Mouse (Mus musculus) stomach, embryonic 14.5 days (tissue): ENCODE data around the gene Rasgrp4. TPM values are rescaled to one million over a fixed set of nuclear protein-coding genes. Genes with fewer than 3 reads are reported as not detected.
A peak's percentile ranks its signal among the peaks of the same experiment; 100 is the strongest.
"Not testable (repeated sequence)": the region's sequence is repeated elsewhere in the genome, so short reads cannot be mapped to it uniquely, and the experiment has no call there.

Experiments
- ATAC-seq: fragments of 200-750 bp; cut with Nextera tagmentation; 2 replicates; pipeline ENCODE4 v1.8.0; 2017; ENCODE audit warnings: low read depth, moderate TSS enrichment; ENCODE audit not compliant: insufficient number of reproducible peaks, insufficient read depth, low FRiP score
- H3K27ac ChIP-seq: fragments of 300-500 bp; sonication (generic); 2 replicates; pipeline ENCODE4 v1.5.1; 2014; ENCODE audit warnings: mild to moderate bottlenecking, low read length, moderate library complexity, mixed read lengths
- H3K27me3 ChIP-seq: fragments of 300-500 bp; sonication (generic); 2 replicates; pipeline ENCODE4 v1.6.1; 2014; ENCODE audit warnings: low read length, control low read depth, mixed read lengths; ENCODE audit not compliant: control insufficient read depth, insufficient read depth
- H3K36me3 ChIP-seq: fragments of 300-500 bp; sonication (generic); 2 replicates; pipeline ENCODE4 v1.6.1; 2014; ENCODE audit warnings: mild to moderate bottlenecking, control low read depth, low read length, moderate library complexity, mixed read lengths; ENCODE audit not compliant: control insufficient read depth, insufficient read depth
- H3K4me1 ChIP-seq: fragments of 300-500 bp; sonication (generic); 2 replicates; pipeline ENCODE4 v1.6.1; 2014; ENCODE audit warnings: low read length, control low read depth, mixed read lengths; ENCODE audit not compliant: control insufficient read depth, insufficient read depth
- H3K4me2 ChIP-seq: fragments of 300-500 bp; sonication (generic); replicated peaks from 2 replicates; pipeline ENCODE4 v1.6.1; 2014; ENCODE audit warnings: low read depth, low read length, control low read depth
- H3K4me3 ChIP-seq: fragments of 300-500 bp; sonication (generic); 2 replicates; pipeline ENCODE4 v1.5.1; 2014; ENCODE audit warnings: low read depth, low read length, control low read depth
- H3K9ac ChIP-seq: fragments of 300-500 bp; sonication (generic); replicated peaks from 2 replicates; pipeline ENCODE4 v1.6.1; 2014; ENCODE audit warnings: low read depth, mild to moderate bottlenecking, control low read depth, low read length, moderate library complexity, mixed read lengths
- H3K9me3 ChIP-seq: fragments of 300-500 bp; sonication (generic); 2 replicates; pipeline ENCODE4 v1.6.1; 2016; ENCODE audit warnings: low read depth, low read length, control low read depth; ENCODE audit not compliant: control insufficient read depth
- WGBS: fragments of 180-500 bp; shearing (Covaris S2); extraction: QIAGEN DNeasy Blood & Tissue Kit; methylation state at CpG from one replicate; pipeline ENCODE4 v1.1.7; 2014; 5-methylcytosine and 5-hydroxymethylcytosine counted together
- polyA plus RNA-seq: library from polyadenylated mRNA; unstranded; fragments of >200 nt; fragmentation: Nextera tagmentation; extraction: Ambion mirVana; gene quantifications from 2 replicates; pipeline ENCODE4 v1.2.1, GENCODE M21; 2014

Rasgrp4 gene
- polyA plus RNA-seq, 1 experiment from 2014 or later: 0.51 TPM

GRCm38 (mm10) chr7:29179323-29179722 is 44.7 kb downstream of the Rasgrp4 start:
- Histone ChIP-seq H3K27me3 (no peaks in the 10 kb centered on the region), H3K36me3 (peaks cover 27% of the 10 kb centered on the region), H3K4me3 (peak overlapping the region; percentile 91), H3K4me2 (peak overlapping the region; percentile 91), H3K9me3 (no peaks in the 10 kb centered on the region), H3K4me1 (peaks cover 10% of the 10 kb centered on the region), H3K9ac (peak overlapping the region; percentile 78; the same call in 1 of the 2 replicates), H3K27ac (no peak overlapping the region)
- no peak for ATAC-seq
- WGBS: 31% methylated on average over 7 of the region's 7 CpGs

GRCm38 (mm10) chr7:29180077-29180853 is 45.6 kb downstream of the Rasgrp4 start, which contains the start of gene Psmd8:
Gene Psmd8, minus strand, starts transcription at chr7:29180701.
- peak within 1 kb of the TSS; percentile 78 for H3K9ac ChIP-seq
- WGBS: under 1% methylated on average over 62 of the region's 62 CpGs
- peak within 1 kb of the TSS; percentile 70; the same call in 1 of the 2 replicates for H3K27ac ChIP-seq
- H3K4me1 ChIP-seq: peaks cover 10% of the 10 kb centered on the region
- ATAC-seq: peak; percentile 95
- H3K9me3 ChIP-seq: no peaks in the 10 kb centered on the region
- peak within 1 kb of the TSS; percentile 91 for H3K4me2 ChIP-seq
- peak within 1 kb of the TSS; percentile 91 for H3K4me3 ChIP-seq
- H3K27me3 ChIP-seq: no peaks in the 10 kb centered on the region
- peaks cover 17% of the 10 kb centered on the region for H3K36me3 ChIP-seq

DNA sequence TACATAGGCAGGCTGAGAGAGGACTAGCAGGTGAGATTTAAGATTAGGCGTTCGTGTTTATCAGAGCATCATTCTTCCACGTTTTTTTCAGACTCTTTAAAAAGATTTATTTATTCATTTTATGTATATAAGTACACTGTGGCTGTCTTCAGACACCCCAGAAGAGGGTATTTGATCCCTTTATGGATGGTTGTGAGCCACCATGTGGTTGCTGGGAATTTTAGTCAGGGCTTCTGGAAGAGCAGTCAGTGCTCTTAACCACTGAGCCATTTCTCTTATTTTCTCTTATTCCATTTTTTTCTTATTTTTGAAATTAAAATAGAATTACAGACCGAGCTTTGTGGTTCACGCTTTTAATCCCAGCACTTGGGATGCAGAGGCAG is 46.2 kb downstream of the Rasgrp4 start:
- H3K27ac ChIP-seq: no peak overlapping the region; the same call in 1 of the 2 replicates
- no peak overlapping the region for H3K9ac ChIP-seq
- no peaks in the 10 kb centered on the region for H3K27me3 ChIP-seq
- no peak for ATAC-seq
- H3K36me3 ChIP-seq: peaks cover 11% of the 10 kb centered on the region
- no peaks in the 10 kb centered on the region for H3K9me3 ChIP-seq
- WGBS: 41% methylated on average over 5 of the region's 5 CpGs
- H3K4me2 ChIP-seq: peak overlapping the region; percentile 31
- peaks cover 10% of the 10 kb centered on the region for H3K4me1 ChIP-seq
- peak overlapping the region; percentile 91 for H3K4me3 ChIP-seq

- not testable (repeated sequence) for ATAC-seq
Observed at GRCm38 (mm10) chr7:29181323-29181722, 46.7 kb downstream of the Rasgrp4 start.

DNA sequence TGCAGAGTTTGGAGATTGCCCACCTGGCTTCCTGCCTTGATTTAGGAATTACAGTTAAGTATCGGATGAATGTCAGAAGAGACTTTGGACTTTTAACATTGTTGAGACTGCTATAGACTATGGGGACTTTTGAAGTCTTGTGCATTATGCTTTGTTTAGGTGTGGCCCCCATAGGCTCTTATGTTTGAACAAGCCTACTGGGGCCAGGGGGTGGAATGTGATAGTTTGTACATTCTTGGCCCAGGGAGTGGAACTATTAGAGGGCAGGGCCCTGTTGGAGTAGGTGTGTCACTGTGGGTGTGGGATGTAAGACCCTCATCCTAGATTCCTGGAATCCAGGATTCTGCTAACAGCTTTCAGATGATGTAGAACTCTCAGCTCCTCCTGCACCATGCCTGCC is 59.6 kb downstream of the Rasgrp4 start:
- not testable (repeated sequence) for H3K27ac ChIP-seq, H3K4me3 ChIP-seq, H3K9ac ChIP-seq, H3K9me3 ChIP-seq, H3K36me3 ChIP-seq, H3K4me2 ChIP-seq, H3K27me3 ChIP-seq, H3K4me1 ChIP-seq
- 78% methylated on average over 1 of the region's 1 CpGs for WGBS
- ATAC-seq: 0 out of 2 replicates have a peak, but pooled peaks have one; percentile 53

More at GRCm38 (mm10) chr7:29181323-29181722, 46.7 kb downstream of the Rasgrp4 start:
- not testable (repeated sequence) for H3K4me1 ChIP-seq, H3K36me3 ChIP-seq, H3K4me3 ChIP-seq, H3K9ac ChIP-seq, H3K27me3 ChIP-seq, H3K4me2 ChIP-seq, H3K27ac ChIP-seq, H3K9me3 ChIP-seq
- WGBS: 85% methylated on average over 4 of the region's 4 CpGs

DNA sequence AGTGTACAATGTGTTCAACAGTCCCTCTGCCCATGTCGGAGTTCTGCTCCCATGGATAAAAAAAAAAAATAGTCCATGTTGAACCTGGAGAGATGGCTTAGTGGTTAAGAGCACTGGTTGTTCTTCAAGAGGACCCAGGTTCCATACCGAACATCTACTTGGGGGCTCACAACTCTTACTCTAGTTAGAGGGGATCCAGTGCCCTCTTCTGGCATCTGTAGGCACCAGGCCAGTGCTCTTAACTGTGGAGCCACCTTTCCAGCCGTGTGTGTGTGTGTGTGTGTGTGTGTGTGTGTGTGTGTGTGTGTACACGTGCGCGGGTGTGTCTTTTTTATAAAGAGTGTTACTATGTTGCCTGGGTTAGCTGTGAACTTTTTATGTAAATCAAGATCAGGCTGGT is 67.9 kb downstream of the Rasgrp4 start:
- Histone ChIP-seq H3K9ac (no peak overlapping the region), H3K4me2 (no peak overlapping the region), H3K36me3 (no peaks in the 10 kb centered on the region), H3K27ac (no peak overlapping the region), H3K9me3 (no peaks in the 10 kb centered on the region), H3K27me3 (no peaks in the 10 kb centered on the region), H3K4me3 (no peak overlapping the region), H3K4me1 (no peaks in the 10 kb centered on the region)
- no peak for ATAC-seq
- WGBS: 77% methylated on average over 6 of the region's 6 CpGs

Other genes starting within 250 kb of the Rasgrp4 start
- gene Actn4, start 172.5 kb upstream of the Rasgrp4 start, polyA plus RNA-seq: 272 and 280 TPM in 2 replicates
- 413 and 444 TPM in 2 replicates for gene Eif3k, start 153.0 kb upstream of the Rasgrp4 start, polyA plus RNA-seq
- gene Map4k1, start 152.8 kb upstream of the Rasgrp4 start, polyA plus RNA-seq: 8.5 and 11.3 TPM in 2 replicates
- 0.30 and 0.78 TPM in 2 replicates for gene Ryr1, start 9.7 kb upstream of the Rasgrp4 start, polyA plus RNA-seq
- 17.7 and 17.8 TPM in 2 replicates for gene Fam98c, start 21.4 kb downstream of the Rasgrp4 start, polyA plus RNA-seq
- 0.38 and 0.49 TPM in 2 replicates for gene Ggn, start 35.4 kb downstream of the Rasgrp4 start, polyA plus RNA-seq
- gene Spred3, start 35.6 kb downstream of the Rasgrp4 start, polyA plus RNA-seq: 5.9 TPM in 2 replicates
- gene Psmd8, start 45.9 kb downstream of the Rasgrp4 start, polyA plus RNA-seq: 264 and 268 TPM in 2 replicates
- gene Catsperg1, start 79.2 kb downstream of the Rasgrp4 start, polyA plus RNA-seq: 0.64 and 1.6 TPM in 2 replicates
- 0.73 and 0.98 TPM in 2 replicates for gene Kcnk6, start 97.7 kb downstream of the Rasgrp4 start, polyA plus RNA-seq
- gene Yif1b, start 103.5 kb downstream of the Rasgrp4 start, polyA plus RNA-seq: 93.4 and 100.0 TPM in 2 replicates
- 35.0 and 36.6 TPM in 2 replicates for gene 2200002D01Rik, start 113.6 kb downstream of the Rasgrp4 start, polyA plus RNA-seq
- gene Spint2, start 147.1 kb downstream of the Rasgrp4 start, polyA plus RNA-seq: 386 and 405 TPM in 2 replicates
- gene Ppp1r14a, start 154.5 kb downstream of the Rasgrp4 start, polyA plus RNA-seq: 47.4 and 51.3 TPM in 2 replicates
- gene Dpf1, start 169.1 kb downstream of the Rasgrp4 start, polyA plus RNA-seq: 6.0 and 11.0 TPM in 2 replicates